Mouse (Mus musculus): ENCODE results near the gene Slc9a1. TPM values are rescaled to one million over a fixed set of nuclear protein-coding genes. Genes with fewer than 3 reads are reported as not detected.

Slc9a1 gene
- total and polyA plus RNA-seq, 3 experiments: 57.8 to 127 (median 69.0) TPM

DNA sequence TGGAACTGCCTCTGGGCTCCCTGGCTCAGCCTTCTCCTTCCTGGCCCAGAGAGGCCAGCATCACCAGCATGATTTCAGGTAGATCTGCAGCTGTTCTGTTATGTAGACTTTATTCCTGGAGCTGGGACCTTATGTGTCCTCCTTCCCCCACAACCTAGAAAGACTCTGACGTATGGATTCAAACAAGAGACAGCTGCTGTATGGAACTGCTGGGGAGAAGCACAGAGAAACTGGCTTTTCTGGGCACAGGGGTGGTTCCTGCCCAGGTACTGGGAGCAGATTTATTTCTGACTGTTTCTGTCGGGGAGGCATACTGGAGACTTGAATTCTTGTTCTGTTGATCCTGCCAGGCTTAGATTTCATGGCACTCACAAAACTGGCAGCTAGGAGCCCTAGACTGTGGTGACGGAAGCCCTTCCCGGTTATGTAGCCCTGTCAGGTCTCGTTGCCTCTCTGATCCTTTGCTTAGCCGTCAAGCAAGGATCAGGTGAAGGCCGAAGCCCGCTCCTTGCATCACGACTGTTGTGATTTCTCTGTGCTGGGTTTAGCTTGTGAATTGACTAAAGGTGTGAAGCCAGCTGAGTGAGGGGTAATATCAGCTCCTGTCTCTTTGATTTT lies 34.2 kb downstream of the Slc9a1 start:
- DNase-seq: no peak

DNA sequence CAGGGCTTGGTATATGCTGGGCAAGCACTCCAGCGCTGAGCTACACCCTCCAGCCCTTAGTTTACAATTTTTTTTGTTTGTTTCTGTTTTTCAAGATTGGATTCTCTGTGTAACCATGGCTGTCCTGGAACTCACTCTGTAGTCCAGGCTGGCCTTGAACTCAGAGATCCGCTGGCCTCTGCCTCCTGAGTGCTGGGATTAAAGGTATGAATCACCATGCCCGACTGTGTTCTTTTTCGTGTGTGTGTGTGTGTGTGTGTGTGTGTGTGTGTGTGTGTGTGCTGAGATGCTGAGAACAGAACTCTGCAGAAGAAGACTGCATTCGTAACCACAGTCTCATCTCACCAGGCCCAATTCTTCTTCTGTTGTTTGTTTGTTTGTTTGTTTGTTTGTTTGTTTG lies 34.8 kb downstream of the Slc9a1 start:
- DNase-seq: peak; percentile 61

DNA sequence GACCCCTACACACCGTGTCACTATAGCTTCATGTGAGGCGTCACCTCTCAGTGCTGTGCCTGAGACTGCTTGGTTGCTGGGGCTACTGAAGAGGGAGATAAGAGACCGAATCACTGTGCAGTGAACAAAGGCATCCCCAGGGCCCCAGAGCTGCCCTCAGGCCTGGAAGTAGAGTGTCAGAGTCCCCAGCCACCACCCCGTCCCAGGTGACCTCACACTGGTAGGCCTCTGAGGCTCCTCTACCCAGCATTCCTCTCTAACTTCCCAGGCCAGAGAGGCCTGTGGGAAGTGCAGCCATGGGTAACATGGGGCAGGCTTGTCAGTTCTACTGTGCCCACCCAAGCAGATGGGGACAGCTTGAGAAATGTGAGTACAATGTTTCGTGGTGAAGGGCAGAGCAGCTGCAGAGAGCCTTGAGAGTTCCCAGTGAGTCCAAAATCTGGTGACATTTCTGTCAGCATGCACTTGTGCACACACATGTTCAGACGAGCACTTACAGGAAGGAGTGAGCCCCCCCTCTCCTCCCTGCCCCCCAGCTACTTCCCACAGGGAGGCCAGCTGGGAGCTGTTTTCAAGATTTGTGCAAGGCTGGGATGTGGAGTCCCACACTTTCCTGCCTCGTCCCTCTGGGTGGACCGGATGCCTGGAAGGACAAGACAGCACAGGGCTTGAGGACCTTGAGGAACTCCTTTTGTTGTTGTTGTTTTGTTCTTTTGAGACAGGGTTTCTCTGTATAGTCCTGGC lies 37.0 kb downstream of the Slc9a1 start:
- no peak for DNase-seq

DNA sequence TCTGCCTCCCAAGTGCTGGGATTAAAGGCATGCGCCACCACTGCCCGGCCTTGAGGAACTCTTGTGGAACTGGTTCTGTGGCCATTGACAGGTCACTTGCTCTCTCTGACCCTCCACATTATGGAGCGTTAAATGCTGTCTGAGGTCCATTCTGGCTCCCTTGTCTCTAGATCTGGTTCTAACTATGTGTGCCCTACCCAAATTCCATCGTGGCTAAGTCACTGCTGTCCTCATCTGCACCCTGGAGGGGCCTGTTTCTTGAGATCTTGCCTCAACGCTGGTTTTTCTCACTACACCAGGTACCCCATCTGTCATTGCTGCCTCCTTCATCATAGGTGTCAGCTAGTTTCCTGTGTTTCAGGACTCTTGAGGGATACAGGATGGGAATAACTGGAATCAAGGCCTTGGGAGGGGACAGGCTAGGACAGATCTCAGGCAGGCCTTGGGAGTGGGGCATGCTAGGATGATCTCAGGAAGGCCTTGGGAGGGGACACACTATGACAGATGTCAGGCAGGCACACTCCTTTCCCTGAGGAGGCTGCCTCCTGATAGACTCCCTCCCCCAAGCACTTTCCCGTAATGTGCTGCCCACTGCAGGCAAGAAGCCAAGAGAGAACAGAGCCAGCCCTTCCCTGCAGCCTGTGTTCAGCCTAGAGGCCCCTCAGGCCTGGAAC lies 37.7 kb downstream of the Slc9a1 start:
- DNase-seq: peak; percentile 84

DNA sequence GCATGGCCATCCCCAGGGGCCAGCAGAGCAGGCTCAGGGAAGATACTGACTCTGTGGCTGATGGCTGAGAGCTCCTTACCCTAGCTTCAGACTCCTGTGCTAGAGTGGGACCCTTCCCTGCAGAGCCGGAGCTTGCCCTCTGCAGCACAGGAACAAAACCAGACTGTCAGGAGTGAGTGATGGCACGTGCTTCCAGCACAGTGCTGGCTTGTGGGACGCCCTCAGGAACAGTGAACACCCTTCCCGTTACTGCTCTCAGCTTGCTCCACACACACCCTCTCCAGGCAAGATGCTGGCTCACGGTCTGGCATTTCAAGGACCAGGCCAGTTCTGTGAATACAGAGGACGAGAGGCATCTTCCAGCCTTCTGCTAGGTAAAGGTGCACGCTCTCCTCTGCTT lies 38.5 kb downstream of the Slc9a1 start:
- peak; percentile 60 for DNase-seq

DNA sequence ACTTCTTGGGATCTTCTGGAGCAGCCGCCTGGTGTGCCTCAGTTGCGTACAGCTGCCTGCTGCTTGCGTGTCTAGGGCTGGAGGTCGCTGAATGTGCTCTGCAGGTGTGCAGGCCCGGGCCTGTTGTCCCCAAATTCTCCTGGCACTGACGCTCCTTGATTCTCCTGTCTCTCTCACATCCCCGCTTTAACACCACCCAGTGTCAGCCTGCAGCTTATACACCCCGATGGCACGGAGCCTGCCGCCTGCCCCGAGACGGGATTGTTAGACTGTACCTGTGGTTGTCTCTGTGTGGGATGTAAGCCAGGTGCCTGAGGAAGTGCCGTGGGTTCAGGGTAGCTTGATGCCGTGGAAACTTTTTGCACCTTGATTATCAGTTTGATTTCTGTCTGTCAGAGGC lies 41.5 kb downstream of the Slc9a1 start:
- DNase-seq: no peak

DNA sequence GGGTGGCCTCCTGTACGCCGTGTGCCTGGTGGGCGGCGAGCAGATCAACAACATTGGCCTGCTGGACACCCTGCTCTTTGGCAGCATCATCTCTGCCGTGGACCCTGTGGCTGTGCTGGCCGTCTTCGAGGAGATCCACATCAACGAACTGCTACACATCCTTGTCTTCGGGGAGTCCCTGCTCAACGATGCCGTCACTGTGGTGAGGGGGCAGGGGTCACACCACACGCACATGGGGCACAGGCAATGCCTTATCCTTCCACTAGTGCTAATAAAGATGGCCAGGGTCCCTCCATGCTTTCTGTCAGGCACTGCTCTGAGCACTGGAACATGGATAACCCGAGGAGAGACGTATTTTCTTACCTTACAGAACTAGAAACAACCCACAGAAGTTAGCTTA lies 42.6 kb downstream of the Slc9a1 start:
- no peak for DNase-seq

DNA sequence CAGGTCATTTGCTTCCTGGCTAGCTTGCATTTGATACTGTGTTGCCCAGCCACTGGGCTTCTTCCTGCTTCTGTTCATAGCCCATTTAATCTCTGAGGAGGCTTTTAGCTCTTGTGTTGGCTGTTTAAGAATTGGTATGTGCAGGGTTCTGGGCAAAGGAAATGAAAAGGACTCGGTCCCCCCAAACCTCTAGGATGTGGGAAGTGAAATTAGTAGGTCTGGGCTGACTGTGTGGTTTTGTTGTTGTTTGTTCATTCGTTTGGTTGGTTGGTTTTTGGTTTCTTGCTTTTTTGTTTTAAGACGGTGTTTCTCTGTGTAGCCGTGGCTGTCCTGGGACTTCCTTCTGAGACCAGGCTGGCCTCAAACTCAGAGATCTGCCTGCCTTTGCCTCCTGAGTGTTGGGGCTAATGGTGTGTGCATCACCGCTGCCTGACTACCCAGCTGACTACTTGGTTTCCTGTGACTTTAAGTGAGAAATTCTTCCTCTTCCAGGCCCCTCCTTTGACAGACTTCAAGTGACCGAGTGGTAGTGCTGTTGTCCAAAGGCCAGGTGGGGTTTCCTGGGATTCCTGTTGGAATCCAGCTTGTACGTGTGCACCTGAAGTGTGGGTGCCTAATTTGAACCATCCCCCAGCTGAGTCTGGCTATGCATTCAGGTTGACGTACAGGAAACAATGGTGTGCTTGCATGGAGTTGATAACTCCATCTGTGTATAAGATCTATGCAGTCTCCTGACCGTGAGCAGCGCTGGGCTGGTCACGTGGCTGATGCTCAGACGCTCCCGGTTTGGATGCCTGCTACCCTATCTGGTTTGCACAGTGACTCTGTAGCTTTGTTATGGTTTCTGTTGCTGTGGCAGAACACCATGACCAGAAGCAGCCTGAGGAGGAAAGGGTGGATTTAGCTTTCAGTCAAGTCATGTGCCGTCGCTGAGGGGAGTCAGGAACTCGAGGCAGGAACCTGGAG lies 43.4 kb downstream of the Slc9a1 start:
- DNase-seq: no peak

DNA sequence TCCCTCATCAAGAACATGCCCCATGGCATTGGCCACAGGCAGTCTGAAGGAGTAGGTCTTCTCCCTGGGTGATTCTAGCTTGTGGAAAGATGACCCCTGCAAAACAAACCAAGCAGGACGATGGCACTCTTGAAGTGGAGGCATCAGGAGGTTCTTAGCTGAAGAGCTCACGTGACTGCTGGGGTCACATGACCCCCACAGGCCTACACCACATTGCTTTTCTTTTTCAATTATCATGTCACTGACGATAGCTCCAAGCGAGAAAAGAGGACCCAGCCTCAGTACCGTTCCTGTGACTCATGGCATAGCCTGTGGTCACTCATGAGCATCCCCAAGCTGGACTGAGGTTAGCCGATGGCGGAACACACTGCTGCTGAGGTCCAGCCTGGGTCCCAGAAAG lies 44.1 kb downstream of the Slc9a1 start:
- no peak for DNase-seq

DNA sequence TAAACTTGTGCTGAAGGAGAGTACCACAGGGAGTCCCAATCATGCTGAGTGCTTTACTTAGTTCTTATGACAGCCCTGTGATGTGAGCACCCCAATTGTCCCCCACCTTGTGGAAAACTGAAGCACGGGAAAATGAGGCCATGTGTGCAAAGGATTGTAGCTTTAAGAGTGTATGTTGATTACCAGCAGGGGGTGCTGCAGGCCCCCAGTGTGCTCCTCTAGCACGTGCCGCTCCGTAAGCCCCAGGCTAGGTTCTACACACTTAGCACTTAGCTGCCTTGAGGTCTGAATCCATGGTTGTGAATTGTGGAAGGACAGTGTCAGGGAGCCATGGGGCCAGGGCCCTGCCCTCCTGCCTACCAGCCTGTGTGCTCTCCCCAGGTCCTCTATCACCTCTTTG lies 45.4 kb downstream of the Slc9a1 start:
- DNase-seq: no peak

DNA sequence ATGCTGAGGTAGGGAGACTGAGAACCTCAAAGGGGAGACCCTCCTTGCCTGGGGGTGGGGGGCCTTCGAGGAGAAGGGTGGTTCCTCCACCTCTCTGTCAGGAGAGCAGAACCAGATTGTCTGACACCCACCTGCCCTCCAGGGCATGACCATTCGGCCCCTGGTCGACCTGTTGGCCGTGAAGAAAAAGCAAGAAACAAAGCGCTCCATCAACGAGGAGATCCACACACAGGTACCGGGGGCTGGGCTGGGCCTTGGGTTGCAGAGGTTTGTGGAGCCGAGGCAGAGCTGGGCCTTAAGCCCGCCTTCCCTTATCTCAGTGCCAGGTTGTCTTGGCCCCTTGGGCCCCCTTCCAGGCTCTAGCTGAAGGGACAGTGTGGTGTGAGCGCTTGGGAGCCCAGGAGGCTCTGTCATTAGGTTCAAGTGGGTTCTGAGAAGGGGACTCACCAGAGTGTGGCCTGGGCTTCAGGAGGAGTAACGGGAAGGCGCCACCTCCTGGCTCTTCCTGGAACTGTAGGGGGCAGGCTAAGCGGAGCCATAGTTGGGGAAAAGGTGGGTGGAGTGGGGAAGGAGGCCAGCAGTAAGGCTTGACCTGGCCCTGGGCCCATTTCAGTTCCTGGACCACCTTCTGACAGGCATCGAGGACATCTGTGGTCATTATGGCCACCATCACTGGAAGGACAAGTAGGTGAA lies 50.0 kb downstream of the Slc9a1 start:
- DNase-seq: peak; percentile 62

DNA sequence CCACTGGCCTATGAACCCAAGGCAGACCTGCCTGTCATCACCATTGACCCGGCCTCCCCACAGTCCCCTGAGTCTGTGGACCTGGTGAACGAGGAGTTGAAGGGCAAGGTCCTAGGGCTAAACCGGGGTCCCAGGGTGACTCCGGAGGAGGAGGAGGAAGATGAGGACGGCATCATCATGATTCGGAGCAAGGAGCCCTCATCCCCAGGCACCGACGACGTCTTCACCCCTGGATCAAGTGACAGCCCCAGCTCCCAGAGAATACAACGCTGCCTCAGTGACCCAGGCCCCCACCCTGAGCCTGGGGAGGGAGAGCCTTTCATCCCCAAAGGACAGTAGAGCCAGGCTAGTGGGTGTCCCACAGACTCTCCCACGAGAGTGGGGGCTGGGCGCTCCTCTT lies 52.5 kb downstream of the Slc9a1 start:
- no peak for DNase-seq

DNA sequence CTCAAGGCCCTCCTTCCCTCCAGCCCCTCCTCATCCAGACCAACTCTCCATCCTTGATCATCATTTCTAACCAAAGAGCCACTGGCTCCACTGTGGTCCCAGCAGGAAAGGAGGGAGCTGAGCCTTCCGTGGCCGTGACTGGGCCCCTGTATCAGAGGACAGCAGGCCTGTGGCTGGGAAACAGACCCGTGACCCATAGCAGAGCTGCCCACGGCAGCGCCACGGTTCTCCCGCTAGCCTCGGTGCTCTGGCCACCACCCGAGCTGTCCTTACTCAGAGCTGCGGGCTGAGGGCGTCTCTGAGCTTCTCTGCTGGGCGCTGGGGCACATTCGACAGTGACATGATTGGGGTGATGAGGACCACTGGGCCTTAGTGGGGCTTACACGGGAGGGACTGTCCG lies 53.1 kb downstream of the Slc9a1 start:
- no peak for DNase-seq

DNA sequence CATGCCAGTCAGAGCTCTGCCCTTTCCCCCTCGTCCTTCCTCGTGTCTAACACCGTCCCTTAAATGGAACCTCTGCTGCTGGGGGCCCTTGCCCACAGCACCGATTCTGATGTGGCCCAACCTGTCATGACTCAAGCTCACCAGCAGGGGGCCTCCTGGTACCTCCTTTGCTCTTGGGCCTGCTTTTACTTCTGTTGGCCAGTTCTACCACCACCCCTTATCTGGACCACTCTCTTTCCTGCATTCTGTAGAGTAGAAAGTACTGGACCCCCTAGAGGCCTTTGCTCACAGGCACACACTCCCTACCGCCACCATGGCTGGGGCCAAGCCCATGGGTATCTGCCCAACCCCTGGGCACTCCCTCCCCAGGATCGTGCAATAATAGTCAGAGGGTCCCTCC lies 53.6 kb downstream of the Slc9a1 start:
- peak; percentile 54 for DNase-seq

DNA sequence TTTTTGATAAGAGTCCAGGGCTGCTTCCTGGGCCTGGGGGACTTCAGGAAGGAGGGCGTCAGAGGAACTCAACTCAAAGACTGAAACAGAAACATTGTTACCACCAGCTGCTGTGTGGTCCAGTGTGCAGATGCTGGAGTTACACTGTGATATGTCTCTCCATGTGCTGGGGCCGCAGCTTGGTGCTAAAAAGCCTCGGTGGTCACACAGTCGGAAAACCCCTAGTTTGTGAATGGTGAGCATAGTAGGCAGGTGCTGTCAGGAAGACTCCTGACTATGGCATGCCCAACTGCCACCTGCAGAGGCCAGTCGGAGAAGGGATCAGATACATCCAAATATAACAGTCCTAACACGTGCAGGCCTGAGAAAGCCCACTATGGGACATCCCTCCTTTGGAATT lies 54.2 kb downstream of the Slc9a1 start:
- DNase-seq: no peak

DNA sequence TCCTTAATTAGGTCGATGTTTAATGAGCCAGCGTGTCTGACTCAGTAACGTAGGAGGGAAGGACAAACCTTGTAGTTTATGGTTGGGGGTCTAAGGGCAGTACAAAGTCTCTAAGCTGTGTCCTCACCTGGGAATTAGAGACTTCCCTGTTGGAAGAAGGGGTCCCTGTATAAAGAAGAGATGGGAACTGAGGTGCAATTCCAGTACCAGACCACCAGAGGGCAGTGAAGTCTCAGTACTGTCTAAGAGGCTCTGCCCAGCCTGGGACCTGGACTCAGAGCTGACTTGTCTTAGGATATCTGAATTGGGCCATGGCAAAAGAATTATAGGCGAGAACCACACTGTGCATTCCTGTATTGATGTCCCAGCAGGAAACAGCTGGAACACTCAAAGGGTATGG lies 54.6 kb downstream of the Slc9a1 start:
- peak; percentile 69 for DNase-seq

DNA sequence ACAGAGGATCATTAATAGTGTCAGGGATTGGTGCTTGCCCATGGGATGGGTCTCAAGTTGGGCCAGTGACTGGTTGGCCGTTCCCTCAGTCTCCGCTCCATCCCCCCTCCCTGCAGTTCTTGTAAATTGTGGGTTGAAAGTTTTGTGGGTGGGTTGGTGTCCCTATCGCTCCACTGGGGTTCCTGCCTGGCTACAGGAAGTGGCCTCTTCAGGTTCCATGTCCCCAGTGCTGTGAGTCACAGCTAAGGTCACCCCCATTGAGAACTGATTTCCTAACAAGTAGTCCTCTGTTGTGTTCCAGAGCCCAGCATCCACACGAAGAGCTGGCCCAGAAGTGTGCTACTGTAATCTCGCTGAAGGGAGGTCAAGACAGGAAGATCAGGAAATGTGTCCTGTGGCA lies 56.6 kb downstream of the Slc9a1 start:
- DNase-seq: no peak

DNA sequence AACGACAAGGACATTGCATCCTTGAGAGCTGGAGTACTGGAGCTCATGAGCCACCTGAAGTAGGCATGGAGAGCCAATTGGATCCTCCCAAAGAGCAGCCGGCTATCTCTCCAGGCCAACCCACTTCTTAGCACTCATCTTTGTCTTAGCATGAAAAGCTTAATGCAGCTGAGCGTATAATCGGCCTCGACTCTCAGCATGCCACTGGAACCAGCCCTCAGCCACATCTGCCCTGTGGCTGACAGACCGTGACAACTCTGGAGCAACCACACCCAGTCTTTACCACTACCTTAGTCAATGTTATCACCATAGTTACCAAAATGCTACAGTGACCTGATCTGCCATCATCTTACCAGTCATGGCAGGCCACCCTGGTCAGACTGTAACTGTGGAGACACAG lies 62.0 kb downstream of the Slc9a1 start:
- DNase-seq: no peak

DNA sequence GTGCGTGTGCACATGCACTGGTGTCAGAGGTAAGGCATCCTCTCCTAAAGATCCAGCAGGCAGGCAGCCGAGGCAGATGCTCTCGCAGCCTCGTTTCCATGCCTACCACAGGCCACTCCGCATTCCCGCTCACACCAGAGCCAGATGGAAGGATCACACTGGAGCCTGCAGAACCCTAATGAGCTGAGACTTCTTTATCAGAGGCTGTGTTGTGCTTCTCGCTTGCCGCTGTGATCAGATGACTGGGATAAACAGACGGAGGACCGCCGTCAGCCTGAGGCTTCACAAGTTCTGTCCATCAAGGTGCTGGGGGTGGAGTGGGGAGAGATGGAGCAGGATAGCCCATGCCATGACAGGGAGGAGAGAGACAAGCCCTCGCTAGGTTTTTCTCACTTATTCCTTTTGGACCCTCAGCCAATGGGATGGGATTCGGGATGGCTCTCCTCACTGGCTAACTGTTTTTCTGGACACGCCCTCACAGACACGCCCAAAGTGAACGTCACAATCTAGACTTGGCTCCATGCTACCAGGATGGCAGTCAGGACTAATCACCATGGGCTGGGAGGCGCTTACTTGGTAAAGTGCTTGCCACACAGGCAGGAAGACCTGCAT lies 63.2 kb downstream of the Slc9a1 start:
- DNase-seq: no peak

DNA sequence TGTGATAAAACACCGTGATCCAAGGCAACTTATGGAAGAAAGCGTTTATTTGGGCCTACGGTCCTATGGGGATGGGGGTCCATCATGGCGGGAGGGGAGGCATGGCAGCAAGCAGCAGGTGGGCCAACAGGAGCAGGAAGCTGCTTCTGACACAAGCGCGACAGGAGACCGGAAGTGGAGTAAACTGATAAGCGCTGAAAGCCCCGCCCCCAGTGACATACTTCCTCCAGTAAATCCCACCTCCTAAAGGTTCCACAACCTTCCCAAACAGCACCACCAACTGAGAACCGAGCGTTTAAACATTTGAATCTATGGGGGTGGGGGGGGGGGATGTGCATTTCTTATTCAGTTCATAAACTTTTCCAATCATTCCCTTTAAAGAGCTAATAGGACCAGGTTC lies 66.4 kb downstream of the Slc9a1 start:
- no peak for DNase-seq
